Mouse (Mus musculus): Measurements from ENCODE around the gene Fut8. TPM values are rescaled to one million over a fixed set of nuclear protein-coding genes. Genes with fewer than 3 reads are reported as not detected.
"Not testable (repeated sequence)": the region's sequence is repeated elsewhere in the genome, so short reads cannot be mapped to it uniquely, and the experiment has no call there.

The Fut8 gene
- polyA plus RNA-seq, 1 experiment from 2014 or later, result 34.7 TPM

GRCm38 (mm10) chr12:77511631-77512030 is 273.7 kb downstream of the Fut8 start:
- H3K9me3 ChIP-seq (ENCODE audit: control insufficient read depth, low read length), result no peaks in the 10 kb centered on the region
- H3K36me3 ChIP-seq (ENCODE audit: control insufficient read depth, insufficient read depth, low read length), result no peaks in the 10 kb centered on the region
- H3K4me2 ChIP-seq, result no peak overlapping the region
- DNase-seq (ENCODE audit: low spot score, missing footprints) (no peak), ATAC-seq (ENCODE audit: low FRiP score) (no peak)
- H3K27ac ChIP-seq (ENCODE audit: low read depth, low read length), result no peak overlapping the region
- 83% methylated on average over 3 of the region's 3 CpGs for WGBS
- H3K4me3 ChIP-seq (ENCODE audit: low read depth, low read length), result no peak overlapping the region
- no peak overlapping the region for H3K9ac ChIP-seq (ENCODE audit: low read length)
- no peaks in the 10 kb centered on the region for H3K27me3 ChIP-seq (ENCODE audit: control insufficient read depth, insufficient read depth, low read length)
- H3K4me1 ChIP-seq (ENCODE audit: control insufficient read depth, insufficient read depth, low read length), result no peaks in the 10 kb centered on the region

- no peak for DNase-seq (ENCODE audit: low spot score, missing footprints)
- no peaks in the 10 kb centered on the region for H3K9me3 ChIP-seq (ENCODE audit: control insufficient read depth, low read length)
- H3K4me2 ChIP-seq, result no peak overlapping the region
- no peak overlapping the region for H3K27ac ChIP-seq (ENCODE audit: low read depth, low read length)
- no peaks in the 10 kb centered on the region for H3K36me3 ChIP-seq (ENCODE audit: control insufficient read depth, insufficient read depth, low read length)
- WGBS, result 87% methylated on average over 6 of the region's 6 CpGs
- H3K27me3 ChIP-seq (ENCODE audit: control insufficient read depth, insufficient read depth, low read length), result no peaks in the 10 kb centered on the region
- no peak overlapping the region for H3K9ac ChIP-seq (ENCODE audit: low read length)
- no peak for ATAC-seq (ENCODE audit: low FRiP score)
- H3K4me1 ChIP-seq (ENCODE audit: control insufficient read depth, insufficient read depth, low read length), result no peaks in the 10 kb centered on the region
- no peak overlapping the region for H3K4me3 ChIP-seq (ENCODE audit: low read depth, low read length)
These were observed 278.9 kb downstream of the Fut8 start for GRCm38 (mm10) chr12:77516805-77517204.

DNA sequence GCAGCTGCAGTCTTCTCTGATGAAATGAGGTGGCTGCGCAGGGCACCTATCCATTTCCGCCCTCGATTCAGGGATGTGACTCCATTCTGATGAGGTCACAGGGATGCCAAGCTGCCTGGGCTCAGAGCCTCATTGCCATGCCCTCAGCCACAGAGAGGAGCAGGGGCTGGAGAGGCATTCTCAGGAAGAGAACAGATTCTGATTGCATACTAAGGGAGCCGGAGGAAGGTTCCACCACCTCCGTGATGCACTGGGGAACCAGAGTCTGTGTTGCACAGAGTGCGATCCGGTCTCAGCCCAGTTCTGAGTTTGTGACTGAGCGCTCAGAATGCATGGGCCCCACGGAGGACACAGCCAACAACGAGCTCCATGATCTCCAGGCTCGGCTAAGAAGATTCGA is 279.8 kb downstream of the Fut8 start:
- no peaks in the 10 kb centered on the region for H3K4me1 ChIP-seq (ENCODE audit: control insufficient read depth, insufficient read depth, low read length)
- WGBS, result 86% methylated on average over 12 of the region's 12 CpGs
- H3K4me3 ChIP-seq (ENCODE audit: low read depth, low read length), result no peak overlapping the region
- no peaks in the 10 kb centered on the region for H3K27me3 ChIP-seq (ENCODE audit: control insufficient read depth, insufficient read depth, low read length)
- DNase-seq (ENCODE audit: low spot score, missing footprints) (no peak), ATAC-seq (ENCODE audit: low FRiP score) (no peak)
- no peaks in the 10 kb centered on the region for H3K36me3 ChIP-seq (ENCODE audit: control insufficient read depth, insufficient read depth, low read length)
- no peak overlapping the region for H3K9ac ChIP-seq (ENCODE audit: low read length)
- H3K9me3 ChIP-seq (ENCODE audit: control insufficient read depth, low read length), result no peaks in the 10 kb centered on the region
- H3K27ac ChIP-seq (ENCODE audit: low read depth, low read length), result no peak overlapping the region
- no peak overlapping the region for H3K4me2 ChIP-seq

DNA sequence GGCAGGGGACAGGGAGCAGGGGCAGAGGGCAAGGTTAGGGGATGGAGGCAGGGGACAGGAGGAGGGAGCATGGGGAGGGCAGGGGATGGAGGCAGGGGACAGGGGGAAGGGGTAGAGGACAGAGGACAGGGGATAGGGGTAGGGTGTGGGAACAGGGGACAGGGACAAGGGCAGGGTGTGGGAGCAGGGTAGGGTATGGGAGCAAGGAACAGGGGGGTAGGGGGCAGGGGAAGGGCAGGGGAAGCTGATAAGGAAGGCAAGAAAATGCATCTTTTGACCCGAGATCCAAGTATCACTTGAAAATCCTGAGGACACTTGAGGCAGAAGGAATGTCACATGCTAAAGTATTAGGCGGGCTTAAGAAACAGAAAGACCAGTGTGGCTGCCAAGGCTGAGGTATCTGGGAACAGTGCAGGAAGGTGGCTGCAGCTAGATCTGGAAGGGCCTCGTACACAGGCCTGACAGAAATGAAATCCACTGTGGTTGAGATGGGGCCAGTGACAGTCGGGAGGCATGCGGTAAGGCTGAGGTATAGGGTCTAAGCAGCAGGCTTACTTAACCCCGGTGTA is 281.7 kb downstream of the Fut8 start:
- H3K4me3 ChIP-seq (ENCODE audit: low read depth, low read length), result no peak overlapping the region
- no peaks in the 10 kb centered on the region for H3K9me3 ChIP-seq (ENCODE audit: control insufficient read depth, low read length)
- no peak overlapping the region for H3K4me2 ChIP-seq
- no peak for DNase-seq (ENCODE audit: low spot score, missing footprints)
- H3K4me1 ChIP-seq (ENCODE audit: control insufficient read depth, insufficient read depth, low read length), result no peaks in the 10 kb centered on the region
- 78% methylated on average over 6 of the region's 6 CpGs for WGBS
- ATAC-seq (ENCODE audit: low FRiP score), result no peak; the same call in 1 of the 2 replicates
- H3K9ac ChIP-seq (ENCODE audit: low read length), result no peak overlapping the region
- no peaks in the 10 kb centered on the region for H3K27me3 ChIP-seq (ENCODE audit: control insufficient read depth, insufficient read depth, low read length)
- H3K27ac ChIP-seq (ENCODE audit: low read depth, low read length), result no peak overlapping the region
- no peaks in the 10 kb centered on the region for H3K36me3 ChIP-seq (ENCODE audit: control insufficient read depth, insufficient read depth, low read length)

GRCm38 (mm10) chr12:77524014-77524413 is 286.1 kb downstream of the Fut8 start:
- not testable (repeated sequence) for H3K9me3 ChIP-seq (ENCODE audit: control insufficient read depth, low read length); H3K4me2 ChIP-seq; H3K4me3 ChIP-seq (ENCODE audit: low read depth, low read length); H3K27me3 ChIP-seq (ENCODE audit: control insufficient read depth, insufficient read depth, low read length); H3K9ac ChIP-seq (ENCODE audit: low read length); H3K27ac ChIP-seq (ENCODE audit: low read depth, low read length); DNase-seq (ENCODE audit: low spot score, missing footprints); H3K36me3 ChIP-seq (ENCODE audit: control insufficient read depth, insufficient read depth, low read length); ATAC-seq (ENCODE audit: low FRiP score); H3K4me1 ChIP-seq (ENCODE audit: control insufficient read depth, insufficient read depth, low read length)
- WGBS, result 77% methylated on average over 3 of the region's 4 CpGs

Measured in midbrain, embryonic 11.5 days (tissue).